Mouse (Mus musculus): ENCODE measurements around the gene Llgl2. TPM values are rescaled to one million over a fixed set of nuclear protein-coding genes. Genes with fewer than 3 reads are reported as not detected.

The Llgl2 gene
- polyA plus RNA-seq, 1 experiment from 2014 or later: 6.2 TPM

- no peaks in the 10 kb centered on the region for H3K27me3 ChIP-seq (ENCODE audit: control insufficient read depth, insufficient read depth, low read length)
Observed at GRCm38 (mm10) chr11:115806154-115806553, 17.7 kb upstream of the Llgl2 start.

GRCm38 (mm10) chr11:115807306-115807705, 16.5 kb upstream of the Llgl2 start:
- Histone ChIP-seq H3K4me3 (ENCODE audit: low read depth, low read length) (no peak overlapping the region), H3K9ac (ENCODE audit: low read length) (no peak overlapping the region), H3K4me1 (ENCODE audit: control insufficient read depth, insufficient read depth, low read length) (peaks cover 16% of the 10 kb centered on the region), H3K4me2 (ENCODE audit: low read depth, severe bottlenecking) (no peak overlapping the region), H3K27me3 (ENCODE audit: control insufficient read depth, insufficient read depth, low read length) (no peaks in the 10 kb centered on the region), H3K27ac (replicated peaks; ENCODE audit: low read depth, low read length) (no peak overlapping the region), H3K36me3 (ENCODE audit: control insufficient read depth, insufficient read depth, low read length) (peaks cover 33% of the 10 kb centered on the region), H3K9me3 (ENCODE audit: control insufficient read depth, low read length) (no peaks in the 10 kb centered on the region)
- DNase-seq (ENCODE audit: low spot score) (no peak), ATAC-seq (ENCODE audit: insufficient number of reproducible peaks, low FRiP score, low TSS enrichment, low read depth) (no peak)
- WGBS: 88% methylated on average over 6 of the region's 6 CpGs

More at GRCm38 (mm10) chr11:115806154-115806553, 17.7 kb upstream of the Llgl2 start:
- H3K36me3 ChIP-seq (ENCODE audit: control insufficient read depth, insufficient read depth, low read length): peaks cover 41% of the 10 kb centered on the region
- no peak overlapping the region for H3K27ac ChIP-seq (replicated peaks; ENCODE audit: low read depth, low read length)
- ATAC-seq (ENCODE audit: insufficient number of reproducible peaks, low FRiP score, low TSS enrichment, low read depth): no peak
- H3K4me2 ChIP-seq (ENCODE audit: low read depth, severe bottlenecking): no peak overlapping the region
- H3K4me3 ChIP-seq (ENCODE audit: low read depth, low read length): no peak overlapping the region
- H3K9me3 ChIP-seq (ENCODE audit: control insufficient read depth, low read length): no peaks in the 10 kb centered on the region
- WGBS: 97% methylated on average over 10 of the region's 10 CpGs
- DNase-seq (ENCODE audit: low spot score): no peak
- H3K9ac ChIP-seq (ENCODE audit: low read length): no peak overlapping the region
- 0 out of 2 replicates have a peak, but pooled peaks cover 9% of the 10 kb centered on the region for H3K4me1 ChIP-seq (ENCODE audit: control insufficient read depth, insufficient read depth, low read length)

GRCm38 (mm10) chr11:115807971-115808370, 15.9 kb upstream of the Llgl2 start:
- H3K27me3 ChIP-seq (ENCODE audit: control insufficient read depth, insufficient read depth, low read length): no peaks in the 10 kb centered on the region
- H3K4me2 ChIP-seq (ENCODE audit: low read depth, severe bottlenecking): no peak overlapping the region
- no peak for DNase-seq (ENCODE audit: low spot score)
- peaks cover 20% of the 10 kb centered on the region for H3K4me1 ChIP-seq (ENCODE audit: control insufficient read depth, insufficient read depth, low read length)
- no peak for ATAC-seq (ENCODE audit: insufficient number of reproducible peaks, low FRiP score, low TSS enrichment, low read depth)
- H3K27ac ChIP-seq (replicated peaks; ENCODE audit: low read depth, low read length): no peak overlapping the region
- WGBS: 86% methylated on average over 11 of the region's 11 CpGs
- H3K36me3 ChIP-seq (ENCODE audit: control insufficient read depth, insufficient read depth, low read length): peaks cover 28% of the 10 kb centered on the region
- no peak overlapping the region; the same call in 1 of the 2 replicates for H3K4me3 ChIP-seq (ENCODE audit: low read depth, low read length)
- no peaks in the 10 kb centered on the region for H3K9me3 ChIP-seq (ENCODE audit: control insufficient read depth, low read length)
- H3K9ac ChIP-seq (ENCODE audit: low read length): no peak overlapping the region

- WGBS: 59% methylated on average over 10 of the region's 10 CpGs
- no peak for DNase-seq (ENCODE audit: low spot score)
- no peak overlapping the region for H3K4me2 ChIP-seq (ENCODE audit: low read depth, severe bottlenecking)
- no peaks in the 10 kb centered on the region for H3K9me3 ChIP-seq (ENCODE audit: control insufficient read depth, low read length)
- peaks cover 22% of the 10 kb centered on the region for H3K36me3 ChIP-seq (ENCODE audit: control insufficient read depth, insufficient read depth, low read length)
- no peak overlapping the region for H3K27ac ChIP-seq (replicated peaks; ENCODE audit: low read depth, low read length)
- peaks cover 20% of the 10 kb centered on the region for H3K4me1 ChIP-seq (ENCODE audit: control insufficient read depth, insufficient read depth, low read length)
- H3K9ac ChIP-seq (ENCODE audit: low read length): peak overlapping the region; percentile 27; the same call in 1 of the 2 replicates
- no peak overlapping the region for H3K4me3 ChIP-seq (ENCODE audit: low read depth, low read length)
- no peak for ATAC-seq (ENCODE audit: insufficient number of reproducible peaks, low FRiP score, low TSS enrichment, low read depth)
- H3K27me3 ChIP-seq (ENCODE audit: control insufficient read depth, insufficient read depth, low read length): no peaks in the 10 kb centered on the region
Observed at GRCm38 (mm10) chr11:115808696-115809310, 15.0 kb upstream of the Llgl2 start.

DNA sequence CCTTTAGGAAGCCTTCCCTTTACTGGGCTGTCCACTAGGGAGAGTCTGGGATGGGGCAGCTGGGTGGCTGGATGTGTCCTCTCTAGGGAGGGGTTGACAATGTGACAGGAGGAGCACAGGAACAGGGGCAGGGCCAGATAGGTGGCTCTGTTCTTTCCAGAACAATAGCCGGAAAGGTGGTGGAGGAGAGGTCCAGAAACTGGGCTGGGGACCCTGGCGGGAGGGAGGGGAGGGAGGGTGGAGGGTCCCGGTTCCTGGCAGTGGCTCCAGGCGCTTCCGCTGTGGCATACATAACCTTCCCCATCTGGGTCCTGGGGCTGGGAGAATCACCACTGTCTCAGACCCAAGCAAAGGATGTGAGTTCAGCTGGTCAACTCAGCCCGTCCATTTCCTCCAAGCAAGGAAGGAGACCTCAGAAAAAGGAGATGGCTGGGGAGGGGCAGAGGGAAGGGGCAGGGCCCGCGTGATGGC, 14.5 kb upstream of the Llgl2 start:
- H3K36me3 ChIP-seq (ENCODE audit: control insufficient read depth, insufficient read depth, low read length): peaks cover 20% of the 10 kb centered on the region
- H3K4me1 ChIP-seq (ENCODE audit: control insufficient read depth, insufficient read depth, low read length): peaks cover 20% of the 10 kb centered on the region
- H3K9me3 ChIP-seq (ENCODE audit: control insufficient read depth, low read length): no peaks in the 10 kb centered on the region
- H3K4me2 ChIP-seq (ENCODE audit: low read depth, severe bottlenecking): no peak overlapping the region
- no peak for ATAC-seq (ENCODE audit: insufficient number of reproducible peaks, low FRiP score, low TSS enrichment, low read depth)
- no peaks in the 10 kb centered on the region for H3K27me3 ChIP-seq (ENCODE audit: control insufficient read depth, insufficient read depth, low read length)
- 74% methylated on average over 8 of the region's 8 CpGs for WGBS
- no peak overlapping the region for H3K4me3 ChIP-seq (ENCODE audit: low read depth, low read length)
- H3K9ac ChIP-seq (ENCODE audit: low read length): 0 out of 2 replicates have a peak overlapping the region, but pooled peaks have one; percentile 27
- no peak for DNase-seq (ENCODE audit: low spot score)
- H3K27ac ChIP-seq (replicated peaks; ENCODE audit: low read depth, low read length): no peak overlapping the region

DNA sequence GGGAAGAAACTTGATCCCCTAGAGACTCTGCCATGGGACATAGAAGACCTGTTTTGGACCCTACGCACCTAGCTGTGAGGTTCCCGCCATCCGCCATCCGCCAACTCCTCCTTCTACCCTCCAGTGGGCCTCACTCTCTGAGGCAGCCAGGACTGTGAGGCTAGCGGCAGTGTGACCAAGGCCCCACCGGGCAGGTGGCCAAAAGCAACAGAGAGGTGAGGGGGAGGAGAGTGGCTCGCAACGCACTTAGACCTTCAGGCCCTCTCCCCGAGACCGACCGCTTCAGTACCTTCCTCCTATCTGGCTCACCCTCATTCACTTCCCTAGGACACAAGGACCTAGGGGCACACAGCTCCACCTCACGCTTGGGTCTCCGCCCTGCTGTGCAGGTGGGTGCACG, 13.5 kb upstream of the Llgl2 start:
- H3K9me3 ChIP-seq (ENCODE audit: control insufficient read depth, low read length): no peaks in the 10 kb centered on the region
- H3K27me3 ChIP-seq (ENCODE audit: control insufficient read depth, insufficient read depth, low read length): no peaks in the 10 kb centered on the region
- peaks cover 14% of the 10 kb centered on the region for H3K36me3 ChIP-seq (ENCODE audit: control insufficient read depth, insufficient read depth, low read length)
- 0 out of 2 replicates have a peak overlapping the region, but pooled peaks have one; percentile 30 for H3K9ac ChIP-seq (ENCODE audit: low read length)
- peaks cover 24% of the 10 kb centered on the region for H3K4me1 ChIP-seq (ENCODE audit: control insufficient read depth, insufficient read depth, low read length)
- no peak overlapping the region for H3K4me3 ChIP-seq (ENCODE audit: low read depth, low read length)
- WGBS: 85% methylated on average over 14 of the region's 14 CpGs
- DNase-seq (ENCODE audit: low spot score) (no peak), ATAC-seq (ENCODE audit: insufficient number of reproducible peaks, low FRiP score, low TSS enrichment, low read depth) (no peak)
- no peak overlapping the region for H3K27ac ChIP-seq (replicated peaks; ENCODE audit: low read depth, low read length)
- H3K4me2 ChIP-seq (ENCODE audit: low read depth, severe bottlenecking): no peak overlapping the region

DNA sequence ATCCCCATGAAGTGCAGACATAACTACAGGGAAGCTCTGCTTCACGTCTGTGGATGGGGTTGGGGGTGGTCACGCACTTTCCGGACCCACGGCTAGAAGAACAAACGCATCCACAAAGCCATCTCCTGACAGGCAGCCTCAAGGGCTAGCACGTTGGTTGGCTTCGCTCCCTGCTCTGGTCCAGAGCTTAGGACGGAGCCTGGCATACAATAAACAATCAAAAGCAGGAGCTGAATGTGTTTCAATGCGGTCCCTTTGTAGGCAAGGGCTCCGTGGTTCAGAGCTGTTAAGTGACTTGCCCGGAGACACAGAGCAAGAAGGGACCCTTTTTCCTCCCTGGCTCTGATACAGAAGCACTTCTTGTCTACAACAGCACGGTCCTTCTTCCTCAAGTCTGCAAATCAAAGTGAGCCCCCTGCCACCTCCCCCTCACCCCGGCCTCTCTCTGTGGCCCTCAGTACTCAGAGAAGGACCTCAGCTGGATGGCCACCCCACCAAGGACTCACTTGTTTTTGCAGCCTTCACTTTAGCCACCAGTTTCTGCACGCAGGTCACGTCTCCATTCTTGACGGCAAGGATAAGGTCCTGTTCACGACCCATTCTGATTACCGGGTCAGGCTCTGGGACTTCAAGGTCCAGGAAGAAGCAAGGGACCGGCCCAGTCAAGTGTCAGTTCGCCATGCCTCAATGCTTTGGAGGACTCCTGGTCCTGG, 12.3 kb upstream of the Llgl2 start:
- Histone ChIP-seq H3K4me2 (ENCODE audit: low read depth, severe bottlenecking) (peak overlapping the region; percentile 92; the same call in 1 of the 2 replicates), H3K9me3 (ENCODE audit: control insufficient read depth, low read length) (no peaks in the 10 kb centered on the region), H3K9ac (ENCODE audit: low read length) (no peak overlapping the region), H3K27me3 (ENCODE audit: control insufficient read depth, insufficient read depth, low read length) (no peaks in the 10 kb centered on the region), H3K4me1 (ENCODE audit: control insufficient read depth, insufficient read depth, low read length) (peaks cover 27% of the 10 kb centered on the region), H3K36me3 (ENCODE audit: control insufficient read depth, insufficient read depth, low read length) (peaks cover 9% of the 10 kb centered on the region), H3K4me3 (ENCODE audit: low read depth, low read length) (0 out of 2 replicates have a peak overlapping the region, but pooled peaks have one; percentile 5), H3K27ac (replicated peaks; ENCODE audit: low read depth, low read length) (no peak overlapping the region)
- DNase-seq (ENCODE audit: low spot score) (no peak), ATAC-seq (ENCODE audit: insufficient number of reproducible peaks, low FRiP score, low TSS enrichment, low read depth) (no peak)
- WGBS: 88% methylated on average over 20 of the region's 20 CpGs

DNA sequence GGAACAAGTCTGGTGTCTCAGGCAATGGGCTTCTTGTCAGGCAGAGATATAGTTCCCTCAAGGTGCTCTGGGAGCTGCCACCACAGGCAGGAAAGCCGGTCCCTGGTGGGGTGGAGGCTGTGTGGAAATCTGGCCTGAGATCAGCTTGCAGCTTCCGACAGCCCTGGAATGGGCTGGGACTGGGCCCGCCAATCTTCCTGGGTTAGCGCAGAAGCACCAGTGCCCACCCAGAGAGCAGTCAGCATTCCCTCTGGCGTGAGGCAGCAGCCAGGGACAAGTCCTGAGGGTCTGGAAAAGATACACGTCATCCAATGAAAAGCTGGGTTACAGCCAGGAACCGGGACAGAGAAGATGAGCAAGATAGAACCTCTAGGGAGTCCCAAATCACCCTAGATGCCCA, 11.8 kb upstream of the Llgl2 start:
- 65% methylated on average over 7 of the region's 7 CpGs for WGBS
- Histone ChIP-seq H3K4me2 (ENCODE audit: low read depth, severe bottlenecking) (peak overlapping the region; percentile 92), H3K4me1 (ENCODE audit: control insufficient read depth, insufficient read depth, low read length) (peaks cover 27% of the 10 kb centered on the region), H3K9ac (ENCODE audit: low read length) (no peak overlapping the region; the same call in 1 of the 2 replicates), H3K9me3 (ENCODE audit: control insufficient read depth, low read length) (no peaks in the 10 kb centered on the region), H3K4me3 (ENCODE audit: low read depth, low read length) (peak overlapping the region; percentile 96), H3K36me3 (ENCODE audit: control insufficient read depth, insufficient read depth, low read length) (peaks cover 5% of the 10 kb centered on the region; the same call in 1 of the 2 replicates), H3K27ac (replicated peaks; ENCODE audit: low read depth, low read length) (no peak overlapping the region), H3K27me3 (ENCODE audit: control insufficient read depth, insufficient read depth, low read length) (no peaks in the 10 kb centered on the region)
- ATAC-seq (ENCODE audit: insufficient number of reproducible peaks, low FRiP score, low TSS enrichment, low read depth) (no peak), DNase-seq (ENCODE audit: low spot score) (no peak)
